Mouse (Mus musculus) spleen, postnatal 10 days (tissue): ENCODE measurements around the gene Serpinb6c.
A peak's percentile ranks its signal among the peaks of the same experiment; 100 is the strongest.
"Not testable (repeated sequence)": the region's sequence is repeated elsewhere in the genome, so short reads cannot be mapped to it uniquely, and the experiment has no call there.

Experiments used
- DNase-seq, 2 experiments: peaks; one replicate each; pipeline ENCODE4 v3.0.0; 2021 to 2022; ENCODE audit warnings: low spot score in 2 of 2

The Serpinb6c gene

GRCm38 (mm10) chr13:33905176-33905954 lies at the start of gene Serpinb6c:
Gene Serpinb6c, minus strand, starts transcription at chr13:33905708.
- no peak for DNase-seq

DNA sequence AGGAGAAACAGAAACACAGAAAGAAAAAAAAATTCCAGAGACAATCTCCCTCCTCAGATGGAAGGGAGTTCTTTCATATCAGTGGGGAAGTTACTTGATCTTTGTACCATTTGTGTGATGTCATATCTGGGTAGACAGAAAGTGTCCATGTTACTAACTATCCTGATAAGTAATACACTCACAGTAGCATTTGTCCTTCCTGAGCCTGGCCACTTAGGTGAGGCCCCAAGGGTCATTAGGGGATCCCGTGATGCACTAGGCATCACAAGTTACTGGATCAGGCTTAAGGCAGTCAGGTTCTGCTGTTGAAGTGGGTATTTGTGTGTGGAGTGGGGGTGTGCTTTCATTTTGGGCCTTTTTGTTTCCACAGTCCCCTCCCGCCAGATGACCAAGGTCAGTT lies 47.4 kb upstream of the Serpinb6c start:
- DNase-seq = no peak

- no peak for DNase-seq
Observed at GRCm38 (mm10) chr13:33952075-33952449, 46.6 kb upstream of the Serpinb6c start.

DNA sequence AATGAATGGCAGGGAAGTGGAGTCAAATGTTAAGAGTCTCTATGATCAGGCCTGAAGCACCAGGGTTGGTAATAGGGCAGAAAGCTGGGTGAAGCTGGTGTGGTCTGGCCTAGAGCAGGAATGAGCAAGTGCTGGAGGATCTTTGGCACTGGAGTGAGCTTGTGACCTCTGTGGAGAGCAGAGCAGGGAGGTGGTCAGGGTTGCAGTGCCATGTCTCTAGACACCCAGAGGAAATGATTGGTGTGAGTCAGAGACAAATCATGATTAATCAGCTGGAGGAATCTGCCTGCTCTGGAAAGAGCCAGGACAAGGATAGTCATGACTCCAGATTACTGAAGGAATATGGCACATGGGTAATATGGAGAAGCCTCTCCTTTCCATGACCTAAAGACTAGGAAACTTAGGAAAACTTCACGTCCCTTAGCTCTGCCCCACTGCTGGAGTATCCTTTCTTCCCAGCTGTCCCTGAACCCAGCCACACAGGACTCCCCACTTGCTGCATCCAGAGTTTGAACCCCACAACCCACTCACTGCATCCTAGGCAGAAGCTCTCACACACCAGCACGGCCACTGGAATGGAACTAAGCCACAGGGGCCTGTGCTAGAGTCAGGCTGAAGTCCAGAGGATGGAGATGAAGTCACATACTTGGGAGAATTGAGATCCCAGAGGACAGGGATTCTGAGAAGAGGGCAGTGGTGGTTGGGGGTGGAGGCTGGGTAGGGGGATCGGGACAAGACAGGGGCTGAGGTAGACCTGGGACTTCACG lies 46.0 kb upstream of the Serpinb6c start:
- no peak for DNase-seq

DNA sequence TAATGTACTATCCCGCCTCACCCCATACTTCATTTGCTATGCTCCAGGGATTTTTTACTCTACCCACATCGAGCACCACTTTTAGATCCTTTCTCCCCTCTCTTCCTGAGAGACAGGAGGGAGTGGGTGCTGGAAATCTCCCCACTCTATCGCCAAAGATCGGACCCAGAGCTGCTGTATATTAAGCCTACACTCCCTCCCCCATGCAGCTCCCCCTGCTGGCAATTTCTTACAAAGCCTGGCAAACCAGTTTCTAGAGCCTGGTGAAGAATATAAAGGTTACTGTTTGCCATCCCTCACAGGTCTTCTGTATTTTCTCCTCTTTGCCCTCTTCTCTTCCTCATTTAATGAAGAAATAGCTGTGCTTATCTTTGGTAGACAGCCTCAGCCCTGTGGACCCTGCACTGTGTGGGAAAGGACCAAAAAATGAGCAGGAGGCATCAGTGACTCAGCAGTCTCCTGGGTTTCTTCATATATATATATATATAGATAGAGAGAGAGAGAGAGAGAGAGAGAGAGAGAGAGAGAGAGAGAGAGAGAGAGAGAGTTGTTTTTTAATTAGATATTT lies 36.8 kb upstream of the Serpinb6c start:
- peak in 1 of 2 experiments; percentile 50 for DNase-seq

DNA sequence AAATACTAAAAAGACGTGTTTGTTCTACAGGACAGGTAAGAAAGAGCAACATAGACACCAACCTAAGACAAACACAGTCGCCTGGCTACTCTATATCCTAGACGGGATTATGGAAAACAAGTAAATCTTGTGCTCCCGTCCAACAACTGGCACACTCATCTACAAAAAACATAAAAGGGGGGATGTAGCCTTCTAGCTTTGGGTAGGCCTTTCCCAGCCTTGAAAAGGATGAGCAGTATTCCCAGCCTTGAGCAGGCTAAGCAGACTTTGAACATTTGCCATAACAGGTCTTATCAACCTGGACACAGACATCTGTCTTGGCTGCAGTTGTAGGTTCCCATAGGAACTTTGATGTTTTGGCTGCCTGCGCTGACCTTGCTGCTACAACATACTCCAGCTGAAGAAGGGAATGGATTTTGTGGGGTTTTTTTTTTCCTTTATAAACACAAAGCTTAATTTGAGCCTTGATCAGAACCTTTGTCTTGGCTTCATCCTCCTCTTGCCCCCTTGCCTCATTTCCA lies 35.8 kb upstream of the Serpinb6c start:
- no peak for DNase-seq

DNA sequence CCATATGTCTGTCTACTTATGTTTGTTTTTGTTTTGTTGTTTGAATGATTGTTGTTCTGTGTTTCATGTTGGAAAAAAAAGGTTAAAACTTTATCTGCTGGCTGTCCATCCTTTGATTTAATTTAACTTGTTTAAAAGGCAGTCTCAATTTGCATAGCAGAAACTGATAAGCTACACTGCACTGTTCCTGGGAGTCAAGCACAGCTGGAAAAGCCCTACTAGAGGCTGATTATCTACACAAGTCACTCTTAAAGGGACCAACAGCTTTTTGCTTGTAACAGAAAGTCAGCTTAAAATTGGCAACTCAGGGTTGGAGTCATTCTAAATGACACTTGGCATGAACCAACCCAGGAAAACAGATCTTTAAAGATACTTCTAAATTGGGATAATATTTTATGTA lies 32.1 kb upstream of the Serpinb6c start:
- not testable (repeated sequence) for DNase-seq

DNA sequence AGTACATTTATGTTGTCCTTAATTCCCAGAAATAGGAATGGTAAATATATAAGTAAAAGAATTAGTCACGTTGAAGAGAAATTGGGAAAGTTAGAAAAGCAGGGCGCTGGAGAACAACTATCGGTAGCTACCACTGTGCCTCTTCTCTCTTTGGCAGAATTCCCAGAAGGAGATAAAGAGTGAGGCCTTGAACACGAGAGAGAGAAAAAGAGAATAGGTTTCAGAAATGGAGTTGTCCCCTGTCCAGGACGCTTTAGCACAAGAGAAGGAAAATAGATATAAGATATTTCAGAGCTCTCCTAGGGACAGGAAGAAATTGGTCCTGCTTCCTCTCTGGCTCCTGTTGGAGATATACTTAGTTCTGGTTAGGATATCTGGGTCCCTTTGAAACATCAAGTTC lies 31.6 kb upstream of the Serpinb6c start:
- DNase-seq = no peak

- no peak for DNase-seq
Observed at GRCm38 (mm10) chr13:33935465-33936181, 30.1 kb upstream of the Serpinb6c start.

DNA sequence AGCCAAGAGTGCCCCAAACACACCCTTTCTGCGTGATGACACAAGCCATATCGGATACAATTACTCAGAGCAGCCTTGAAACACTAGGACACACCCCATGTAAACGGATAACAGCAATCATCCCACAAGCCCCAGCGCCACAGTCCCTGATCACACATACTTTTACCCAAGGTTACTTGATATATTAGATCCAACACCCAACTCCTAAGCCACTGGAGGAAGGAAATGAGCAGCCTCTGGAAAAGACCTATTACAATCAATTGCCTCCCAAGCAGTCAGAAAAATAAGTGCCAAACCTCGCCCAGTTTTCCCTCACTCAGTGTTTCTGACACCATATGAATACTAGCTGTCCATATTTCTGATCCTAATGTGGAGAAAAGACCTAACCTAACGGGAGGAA lies 29.2 kb upstream of the Serpinb6c start:
- DNase-seq = no peak

GRCm38 (mm10) chr13:33930912-33931311 lies 25.4 kb upstream of the Serpinb6c start:
- DNase-seq = no peak

- no peak for DNase-seq
Observed at GRCm38 (mm10) chr13:33930281-33930680, 24.8 kb upstream of the Serpinb6c start.

GRCm38 (mm10) chr13:33921699-33922098 lies 16.2 kb upstream of the Serpinb6c start:
- DNase-seq = no peak

DNA sequence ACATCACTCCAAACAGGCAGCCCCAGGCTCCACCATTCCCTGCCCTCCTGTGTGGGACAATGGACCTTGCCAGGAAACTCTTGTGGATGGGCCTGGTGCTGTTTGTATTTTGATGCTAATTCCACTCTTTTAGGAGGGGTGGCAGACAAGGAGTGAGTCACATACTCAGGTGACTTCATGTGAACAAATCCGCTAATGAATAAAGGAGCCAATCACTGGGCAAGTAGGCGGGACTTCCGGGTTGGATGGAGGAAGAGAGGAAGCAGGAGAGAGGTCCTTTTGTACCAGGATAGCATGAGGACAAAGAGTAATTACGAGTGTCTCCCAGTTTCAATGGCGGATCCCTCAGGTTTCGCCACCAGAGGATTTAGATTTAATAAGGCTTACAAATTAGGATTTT lies 15.5 kb upstream of the Serpinb6c start:
- DNase-seq = no peak

- no peak for DNase-seq
Observed at GRCm38 (mm10) chr13:33906821-33907220, 1.3 kb upstream of the Serpinb6c start.

DNA sequence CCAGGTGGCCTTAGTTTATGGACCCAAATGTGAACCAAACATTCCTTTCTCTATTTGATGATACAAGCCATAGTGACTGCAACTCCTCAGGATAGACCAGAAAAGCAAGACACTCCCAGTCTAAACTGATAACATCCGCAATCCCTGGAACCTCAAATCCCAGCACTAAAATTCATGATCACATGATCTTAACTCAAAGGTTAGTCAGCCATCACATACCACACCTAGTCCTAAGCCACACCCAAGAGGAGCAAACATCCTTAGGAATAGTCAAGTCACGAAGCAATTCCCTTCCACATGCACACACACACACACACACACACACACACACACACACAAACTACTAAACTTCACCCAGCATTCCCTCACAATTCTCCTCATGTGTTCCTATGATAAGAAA lies 2.2 kb downstream of the Serpinb6c start:
- no peak for DNase-seq

DNA sequence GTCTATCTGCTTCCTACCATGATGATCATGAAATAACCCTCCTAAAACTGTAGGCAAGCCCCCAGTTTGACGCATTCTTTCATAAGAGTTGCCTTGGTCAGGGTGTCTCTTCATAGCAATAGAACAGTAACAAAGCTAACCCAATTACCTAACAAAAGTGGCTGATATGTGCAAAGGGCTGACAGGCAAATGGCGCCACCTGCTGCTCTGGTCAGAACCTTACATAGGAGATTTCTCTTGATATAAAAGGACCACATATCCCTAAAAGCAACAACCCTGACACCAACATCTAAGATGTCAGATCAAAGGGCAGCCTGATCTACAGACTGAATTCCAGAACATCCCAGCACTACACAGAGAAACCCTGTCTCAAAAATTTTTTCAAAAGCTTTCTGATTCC lies 11.3 kb downstream of the Serpinb6c start:
- peak in 1 of 2 experiments; percentile 24 for DNase-seq

DNA sequence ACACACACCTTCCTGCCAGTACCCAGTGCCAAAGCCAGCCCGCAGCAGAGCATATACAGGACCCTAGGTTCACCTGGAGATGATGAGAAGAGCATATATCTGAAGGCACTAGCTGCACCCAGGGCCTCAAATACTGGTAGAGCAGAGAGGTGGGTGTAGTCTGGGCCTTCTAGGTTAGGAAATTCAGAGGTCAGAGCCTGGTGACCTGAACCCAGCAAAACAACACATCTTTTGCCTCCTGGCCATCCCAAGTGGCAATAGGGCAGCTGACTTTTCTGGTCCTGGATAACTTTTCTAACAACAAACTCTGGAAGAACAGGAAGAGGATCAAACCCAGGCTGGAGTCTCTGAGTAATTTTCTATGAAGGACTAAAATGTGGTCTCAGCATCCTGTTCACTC lies 62.2 kb downstream of the Serpinb6c start, which contains the start of gene Serpinb6e:
Serpinb6e (minus strand) TSS at position 101 of the 400 bp plus-strand sequence.
- DNase-seq = no peak

GRCm38 (mm10) chr13:33830751-33831150 lies 74.8 kb downstream of the Serpinb6c start:
- DNase-seq = no peak
